Mouse (Mus musculus) hindbrain, embryonic 11.5 days (tissue): ENCODE results near the gene Gm7361. TPM values are rescaled to one million over a fixed set of nuclear protein-coding genes. Genes with fewer than 3 reads are reported as not detected.

Experiments
- ATAC-seq: fragments of 200-750 bp; cut with Nextera tagmentation; 2 replicates; pipeline ENCODE4 v1.8.0; 2017; ENCODE audit warnings: mild to moderate bottlenecking, moderate TSS enrichment, moderate library complexity; ENCODE audit not compliant: low FRiP score
- DNase-seq: peaks from one replicate; pipeline ENCODE4 v3.0.0-alpha.2; 2015; ENCODE audit warnings: low spot score
- H3K27ac ChIP-seq: fragments of 300-500 bp; sonication (generic); 2 replicates; pipeline ENCODE4 v1.5.1; 2014; ENCODE audit warnings: mild to moderate bottlenecking, low read depth, low read length
- H3K27me3 ChIP-seq: fragments of 300-500 bp; sonication (generic); 2 replicates; pipeline ENCODE4 v1.6.1; 2014; ENCODE audit warnings: mild to moderate bottlenecking, low read length, moderate library complexity, mixed read lengths; ENCODE audit not compliant: control insufficient read depth, insufficient read depth
- H3K36me3 ChIP-seq: fragments of 300-500 bp; sonication (generic); 2 replicates; pipeline ENCODE4 v1.6.1; 2014; ENCODE audit warnings: mild to moderate bottlenecking, low read length, moderate library complexity, mixed read lengths; ENCODE audit not compliant: control insufficient read depth, insufficient read depth
- H3K4me1 ChIP-seq: fragments of 300-500 bp; sonication (generic); replicated peaks from 2 replicates; pipeline ENCODE4 v1.6.1; 2014; ENCODE audit warnings: low read length, mixed read lengths; ENCODE audit not compliant: control insufficient read depth, insufficient read depth
- H3K4me2 ChIP-seq: fragments of 300-500 bp; sonication (generic); replicated peaks from 2 replicates; pipeline ENCODE4 v1.6.1; 2014; ENCODE audit warnings: mild to moderate bottlenecking, low read depth, low read length
- H3K4me3 ChIP-seq: fragments of 300-500 bp; sonication (generic); 2 replicates; pipeline ENCODE4 v1.5.1; 2014; ENCODE audit warnings: low read depth, low read length
- H3K9ac ChIP-seq: fragments of 300-500 bp; sonication (generic); 2 replicates; pipeline ENCODE4 v1.6.1; 2014; ENCODE audit warnings: low read depth, low read length
- H3K9me3 ChIP-seq: fragments of 300-500 bp; sonication (generic); 2 replicates; pipeline ENCODE4 v1.6.1; 2016; ENCODE audit warnings: low read length; ENCODE audit not compliant: control insufficient read depth
- WGBS: fragments of 180-500 bp; shearing (Covaris S2); extraction: QIAGEN DNeasy Blood & Tissue Kit; methylation state at CpG from one replicate; pipeline ENCODE4 v1.1.7; 2014; 5-methylcytosine and 5-hydroxymethylcytosine counted together
- polyA plus RNA-seq: library from polyadenylated mRNA; unstranded; fragments of >200 nt; fragmentation: Nextera tagmentation; extraction: Ambion mirVana; gene quantifications from 2 replicates; pipeline ENCODE4 v1.2.1, GENCODE M21; 2014

The Gm7361 gene
- polyA plus RNA-seq, 1 experiment from 2014 or later, result not detected

DNA sequence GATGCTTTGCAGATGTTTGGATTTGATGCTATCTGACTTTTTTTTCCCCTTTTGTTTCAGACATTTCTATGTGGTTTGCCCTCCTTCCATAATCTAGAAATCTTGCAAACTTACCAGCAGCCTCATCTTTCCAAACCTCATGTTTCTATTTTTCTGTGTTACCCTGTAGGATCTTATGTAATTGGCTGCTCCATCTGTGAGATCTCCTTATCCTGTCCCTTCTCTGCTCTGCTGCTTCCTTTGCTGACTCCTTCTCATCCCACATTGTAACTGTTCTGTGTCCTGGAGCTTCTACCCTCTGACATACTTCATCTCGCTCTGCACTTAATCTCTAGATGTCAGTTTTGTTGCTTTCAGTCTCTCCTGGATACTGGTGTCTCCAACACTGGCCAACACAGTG lies 35.8 kb downstream of the Gm7361 start:
- Histone ChIP-seq H3K36me3 (no peaks in the 10 kb centered on the region), H3K9ac (no peak overlapping the region), H3K4me1 (no peaks in the 10 kb centered on the region), H3K4me3 (no peak overlapping the region), H3K27ac (no peak overlapping the region), H3K4me2 (no peak overlapping the region), H3K27me3 (no peaks in the 10 kb centered on the region), H3K9me3 (no peaks in the 10 kb centered on the region)
- ATAC-seq (no peak), DNase-seq (no peak)
- 68% methylated on average over 1 of the region's 1 CpGs for WGBS

Other genes with a start within 250 kb of the Gm7361 start
- not detected in 2 replicates for gene Gm5862, start 234.8 kb upstream of the Gm7361 start, polyA plus RNA-seq
- not detected in 2 replicates for gene Speer4a, start 218.1 kb upstream of the Gm7361 start, polyA plus RNA-seq
- gene Gm7347, start 199.1 kb upstream of the Gm7361 start, polyA plus RNA-seq, result 0.09 TPM in 1 of 2 replicates, not detected in the other
- gene Gm10471, start 168.4 kb upstream of the Gm7361 start, polyA plus RNA-seq, result not detected in 2 replicates
- gene 5031410I06Rik, start 152.3 kb upstream of the Gm7361 start, polyA plus RNA-seq, result 0.23 TPM in 1 of 2 replicates, not detected in the other
- 0.12 TPM in 1 of 2 replicates, not detected in the other for gene Gm10220, start 136.3 kb upstream of the Gm7361 start, polyA plus RNA-seq